Mouse (Mus musculus): ENCODE measurements around the gene Pitpnm1.

Pitpnm1 gene

DNA sequence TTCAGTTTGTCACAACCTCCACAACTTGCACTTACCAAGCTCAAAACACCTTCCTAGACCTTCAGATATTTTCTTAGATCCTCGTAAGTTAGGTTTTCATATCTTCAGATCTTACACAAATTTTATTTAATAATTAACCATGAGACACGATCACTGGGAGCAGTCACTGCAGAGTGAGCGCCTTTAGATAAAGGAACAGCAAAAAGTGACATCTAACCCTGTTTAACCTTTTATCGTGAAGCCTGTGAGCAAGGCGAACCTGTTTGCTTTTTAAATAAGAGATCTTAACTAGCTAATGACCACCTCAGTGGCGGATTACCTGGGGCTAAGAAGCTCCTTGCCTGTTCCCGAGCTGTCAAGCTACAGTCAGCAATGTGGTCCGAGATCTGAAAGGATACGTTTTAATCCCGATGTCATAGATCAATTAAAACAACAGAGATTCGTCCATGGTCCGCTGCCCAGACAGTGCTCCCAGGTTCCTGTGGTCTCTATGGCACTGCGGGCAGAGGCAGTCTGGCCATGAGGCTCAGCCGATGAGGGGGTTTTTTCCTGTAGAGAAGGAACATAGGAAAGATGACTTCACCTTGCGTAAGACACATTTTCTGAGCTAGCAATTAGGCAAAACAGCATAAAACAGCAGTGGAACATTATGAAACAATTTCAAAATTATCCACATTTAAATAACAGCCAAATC is 30.9 kb upstream of the Pitpnm1 start:
- DNase-seq (ENCODE audit: inconsistent ontology term), result no peak

DNA sequence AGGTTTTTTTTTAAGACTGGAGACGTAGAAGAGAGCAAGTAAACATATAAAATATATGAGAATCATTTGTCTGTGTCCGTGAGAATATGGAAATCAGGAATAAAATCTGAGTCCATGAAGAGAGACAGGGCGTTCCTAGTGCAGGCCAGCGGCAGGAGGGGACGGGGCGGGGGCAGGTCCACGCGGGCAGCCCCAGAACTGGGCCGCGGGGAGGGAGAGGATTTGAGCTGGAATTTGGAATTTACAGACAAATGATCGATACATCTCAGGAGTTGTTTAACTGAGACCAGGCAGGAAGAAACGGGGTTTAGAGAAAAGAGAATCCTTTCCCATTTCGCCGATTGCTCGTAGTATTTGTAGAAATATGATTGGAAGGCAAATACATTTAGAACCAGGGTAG is 29.5 kb upstream of the Pitpnm1 start:
- no peak for DNase-seq (ENCODE audit: inconsistent ontology term)

GRCm38 (mm10) chr19:4070756-4071155 is 29.0 kb upstream of the Pitpnm1 start:
- DNase-seq (ENCODE audit: inconsistent ontology term), result no peak

- DNase-seq (ENCODE audit: inconsistent ontology term), result no peak
These were observed 28.4 kb upstream of the Pitpnm1 start for GRCm38 (mm10) chr19:4071406-4071805.

DNA sequence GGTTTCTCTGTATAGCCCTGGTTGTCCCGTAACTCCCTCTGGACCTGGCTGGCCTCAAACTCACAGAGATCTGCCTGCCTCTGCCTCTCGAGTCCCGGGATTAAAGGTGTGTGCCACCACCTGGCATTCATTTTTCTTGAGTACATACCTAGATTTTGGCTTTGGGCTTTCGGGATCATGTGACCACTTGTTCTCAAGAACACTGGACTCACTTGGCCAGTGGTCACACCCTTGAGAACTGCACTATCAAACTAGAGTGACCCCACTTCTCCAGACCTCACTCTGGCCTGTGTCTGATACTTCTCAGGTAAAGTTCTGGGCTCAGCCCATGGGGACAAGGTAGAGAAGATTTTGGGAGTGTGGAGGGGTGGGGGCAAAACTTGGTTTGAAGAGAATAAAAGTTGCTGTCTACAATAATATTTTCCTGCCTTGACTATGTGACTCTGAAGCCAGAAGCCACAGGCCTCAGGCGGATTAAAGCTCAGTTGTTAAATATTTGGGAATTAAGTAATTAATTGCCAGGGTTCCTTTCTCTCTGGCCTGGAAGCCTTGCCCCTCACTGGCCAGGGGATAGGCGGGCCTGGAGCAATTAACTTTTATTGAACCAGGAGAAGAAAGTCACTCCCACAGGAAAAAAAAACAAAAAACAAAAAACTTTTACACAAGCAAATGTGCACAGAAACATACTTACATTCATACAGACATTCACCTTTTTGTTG is 26.9 kb upstream of the Pitpnm1 start:
- no peak for DNase-seq (ENCODE audit: inconsistent ontology term)

- no peak for DNase-seq (ENCODE audit: inconsistent ontology term)
These were observed 24.3 kb upstream of the Pitpnm1 start for GRCm38 (mm10) chr19:4075531-4075930.

DNA sequence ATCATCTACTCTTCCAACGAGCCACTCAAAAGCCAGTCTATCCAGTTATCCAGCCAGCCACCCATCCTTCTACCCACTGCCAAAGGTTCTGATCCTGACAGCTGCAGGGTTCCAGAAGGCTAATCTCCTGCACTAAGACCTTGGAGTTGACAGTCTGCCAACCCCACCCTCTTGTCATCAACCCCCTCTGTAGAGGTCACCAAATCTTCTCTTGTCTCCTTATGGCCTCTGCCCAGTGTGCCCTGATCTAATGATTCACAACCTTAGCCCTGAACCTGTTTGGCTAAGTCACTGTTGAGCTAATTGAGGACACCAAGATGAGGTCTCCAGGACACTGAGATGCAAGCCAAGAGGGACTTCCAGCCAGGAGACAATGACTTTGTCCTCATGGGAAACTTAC is 20.2 kb upstream of the Pitpnm1 start:
- no peak for DNase-seq (ENCODE audit: inconsistent ontology term)

- DNase-seq (ENCODE audit: inconsistent ontology term), result no peak
These were observed 19.2 kb upstream of the Pitpnm1 start for GRCm38 (mm10) chr19:4080511-4081009.

- DNase-seq (ENCODE audit: inconsistent ontology term), result no peak
These were observed 18.4 kb upstream of the Pitpnm1 start, which contains the start of gene Cabp2 for GRCm38 (mm10) chr19:4081394-4081793. Gene Cabp2 (plus strand): TSS chr19:4081578.

DNA sequence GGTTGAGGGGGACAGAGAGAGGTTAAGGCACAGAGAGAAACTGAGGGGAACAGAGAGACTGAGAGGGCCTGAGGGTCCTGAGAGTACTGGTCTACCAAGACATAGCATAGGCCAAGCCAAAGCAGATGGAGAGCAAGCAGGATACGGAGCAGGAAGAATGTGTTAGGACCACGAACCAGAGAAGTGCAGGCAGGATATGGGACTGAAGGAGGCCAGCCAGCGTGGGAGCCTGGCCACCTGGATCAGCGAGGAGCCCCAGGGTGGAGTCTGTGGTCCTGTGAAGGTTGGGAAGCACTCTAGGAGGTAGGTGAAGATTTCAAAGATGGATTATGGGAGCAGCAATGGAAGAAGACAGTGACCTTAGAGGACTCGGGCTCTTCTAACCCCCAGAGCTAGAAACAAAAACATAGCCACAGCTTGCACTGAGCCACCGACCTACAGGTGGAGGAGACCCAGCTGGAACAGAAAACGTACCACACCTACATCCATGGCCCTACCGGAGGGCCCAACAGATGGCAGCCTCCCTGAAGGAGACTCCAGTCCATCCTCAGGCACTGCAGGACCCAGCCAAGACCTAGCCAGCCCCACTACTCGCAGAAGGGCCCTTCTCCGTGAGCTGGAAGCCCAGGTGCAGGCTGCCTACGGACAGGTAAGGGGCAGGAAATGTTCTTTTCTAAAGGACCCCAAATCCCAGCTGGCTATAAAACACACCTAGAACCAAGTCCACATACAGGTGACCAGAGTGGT is 17.4 kb upstream of the Pitpnm1 start:
- no peak for DNase-seq (ENCODE audit: inconsistent ontology term)

DNA sequence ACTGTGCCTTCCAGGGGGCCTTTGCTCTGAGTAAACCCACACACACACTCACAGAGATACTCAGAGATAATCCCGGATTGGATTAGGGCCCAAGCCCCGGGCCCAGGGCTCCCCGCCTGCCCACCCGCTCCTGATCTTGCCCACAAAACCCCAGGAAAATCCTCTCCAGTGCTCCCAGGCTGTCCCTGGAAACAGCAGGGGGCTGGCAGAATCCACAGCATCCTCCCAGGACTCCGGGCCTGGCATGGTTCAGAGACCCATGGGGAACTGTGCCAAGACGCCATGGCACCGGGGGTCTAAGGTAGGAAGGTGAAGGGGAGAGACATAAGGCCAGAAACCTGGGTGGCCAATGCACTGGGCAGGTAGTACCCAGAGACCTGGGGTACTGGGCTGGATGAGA is 16.5 kb upstream of the Pitpnm1 start:
- no peak for DNase-seq (ENCODE audit: inconsistent ontology term)

GRCm38 (mm10) chr19:4083826-4084225 is 16.0 kb upstream of the Pitpnm1 start:
- DNase-seq (ENCODE audit: inconsistent ontology term), result no peak

DNA sequence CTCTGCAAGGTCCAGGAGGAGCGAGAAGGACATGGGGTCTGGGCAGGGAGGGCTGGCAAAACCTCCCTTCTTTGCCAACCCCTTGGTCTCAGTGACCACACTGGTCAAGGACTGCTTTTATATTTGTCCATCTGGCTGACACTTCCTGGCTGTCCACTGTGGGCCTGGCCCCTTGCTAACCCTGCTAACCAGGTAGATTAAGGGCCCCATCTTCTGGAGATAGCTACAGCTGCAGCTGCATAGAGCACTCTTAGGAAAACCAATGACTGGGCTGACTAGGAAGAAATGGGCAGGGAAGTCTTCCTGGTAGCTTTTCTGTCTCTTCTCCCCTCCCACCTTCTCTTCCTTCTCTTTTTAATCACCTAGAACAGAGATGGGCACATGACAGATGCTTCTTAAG is 14.8 kb upstream of the Pitpnm1 start:
- DNase-seq (ENCODE audit: inconsistent ontology term), result no peak

DNA sequence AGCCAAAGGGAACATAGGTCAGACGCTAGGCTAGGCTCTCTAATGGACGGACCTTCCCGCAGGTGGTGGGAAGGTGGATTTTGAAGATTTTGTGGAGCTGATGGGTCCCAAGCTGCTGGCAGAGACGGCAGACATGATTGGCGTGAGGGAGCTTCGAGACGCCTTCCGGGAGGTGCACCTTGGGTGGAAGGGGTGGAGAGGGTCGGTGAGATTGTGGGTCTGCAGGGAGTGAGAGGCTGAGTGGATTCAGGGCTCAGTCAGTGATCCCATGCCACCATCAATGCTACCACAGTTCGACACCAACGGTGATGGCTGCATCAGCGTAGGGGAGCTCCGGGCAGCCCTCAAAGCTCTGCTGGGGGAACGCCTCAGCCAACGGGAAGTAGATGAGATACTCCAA is 13.6 kb upstream of the Pitpnm1 start:
- no peak for DNase-seq (ENCODE audit: inconsistent ontology term)

DNA sequence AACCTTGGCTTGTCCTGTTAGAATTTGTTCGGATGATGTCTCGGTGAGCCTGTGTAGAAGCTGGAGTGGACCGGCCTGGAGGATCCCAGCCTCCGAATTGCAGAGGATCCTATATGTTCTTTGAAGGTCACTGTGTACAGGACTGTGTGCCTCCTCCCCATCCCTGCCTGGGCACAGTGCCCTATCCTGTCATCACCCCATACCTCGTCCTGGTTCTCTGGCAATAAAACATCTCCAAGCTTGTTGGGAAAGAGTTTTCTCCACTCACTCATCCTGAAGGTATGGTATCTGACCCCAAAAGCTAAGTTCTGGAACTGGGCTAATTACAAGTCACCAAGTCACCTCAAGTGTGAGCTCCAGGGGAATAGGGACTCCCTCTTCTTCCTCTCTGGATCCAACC is 12.7 kb upstream of the Pitpnm1 start:
- DNase-seq (ENCODE audit: inconsistent ontology term), result no peak

DNA sequence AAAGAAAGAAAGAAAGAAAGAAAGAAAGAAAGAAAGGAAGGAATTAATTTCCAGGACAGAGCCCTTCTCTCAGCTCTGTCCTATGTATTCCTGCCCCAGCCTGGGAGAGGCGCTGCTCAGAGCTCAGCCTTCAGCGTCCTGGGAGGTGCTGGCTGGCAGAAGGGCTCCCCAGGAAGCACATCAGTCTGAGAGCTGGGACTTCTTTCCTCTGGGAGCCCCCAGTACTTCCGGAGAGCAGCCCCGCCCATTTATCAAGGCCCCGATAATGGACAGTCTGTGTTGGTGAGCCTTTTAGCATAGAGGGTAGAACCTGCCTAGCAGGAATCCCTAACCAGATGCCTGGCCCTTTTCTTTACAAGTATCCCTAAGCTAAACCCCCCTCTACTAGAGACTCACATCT is 11.7 kb upstream of the Pitpnm1 start:
- no peak for DNase-seq (ENCODE audit: inconsistent ontology term)

- DNase-seq (ENCODE audit: inconsistent ontology term), result no peak
These were observed 10.7 kb upstream of the Pitpnm1 start for GRCm38 (mm10) chr19:4089128-4089527.

DNA sequence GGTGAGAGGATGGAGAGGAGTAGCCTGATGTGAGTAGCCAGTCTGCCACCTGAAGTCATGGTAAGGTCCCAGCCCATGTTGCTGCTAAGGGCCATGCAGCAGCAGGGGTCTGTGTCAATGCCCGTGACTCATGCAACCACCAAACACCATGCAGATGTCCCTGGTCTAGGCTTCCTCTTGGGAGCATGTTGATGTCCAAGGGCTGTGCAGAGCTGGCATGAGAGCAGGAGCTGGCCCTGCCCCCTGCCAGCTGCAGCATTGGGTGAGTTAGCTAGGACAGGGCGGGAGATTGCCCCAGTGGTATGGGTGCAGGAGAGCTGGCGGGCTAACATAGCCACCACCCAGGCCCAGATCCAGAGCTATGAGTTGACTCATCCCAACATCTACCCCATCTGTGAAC is 9.4 kb upstream of the Pitpnm1 start:
- no peak for DNase-seq (ENCODE audit: inconsistent ontology term)

- no peak for DNase-seq (ENCODE audit: inconsistent ontology term)
These were observed 8.4 kb upstream of the Pitpnm1 start for GRCm38 (mm10) chr19:4091383-4091782.

DNA sequence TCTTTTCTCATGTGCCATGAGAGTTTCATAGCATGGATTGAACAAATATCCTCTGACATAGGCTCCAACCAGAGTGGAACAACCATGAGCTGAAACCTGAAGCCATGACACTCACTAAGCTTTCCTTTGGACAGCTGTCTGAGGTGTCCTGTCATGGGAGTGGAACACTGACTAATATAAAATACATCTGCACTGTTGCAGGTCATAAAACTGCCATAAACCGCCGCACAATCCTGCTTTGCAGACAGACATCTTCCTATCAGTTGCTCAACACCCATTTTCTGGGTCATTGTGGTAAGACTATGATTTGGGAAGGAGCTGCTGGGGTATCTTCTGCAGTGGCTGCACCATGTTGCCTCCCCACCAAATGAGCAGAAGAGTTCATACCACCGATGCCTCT is 7.0 kb upstream of the Pitpnm1 start:
- no peak for DNase-seq (ENCODE audit: inconsistent ontology term)

GRCm38 (mm10) chr19:4093772-4094171 is 6.0 kb upstream of the Pitpnm1 start:
- no peak for DNase-seq (ENCODE audit: inconsistent ontology term)

DNA sequence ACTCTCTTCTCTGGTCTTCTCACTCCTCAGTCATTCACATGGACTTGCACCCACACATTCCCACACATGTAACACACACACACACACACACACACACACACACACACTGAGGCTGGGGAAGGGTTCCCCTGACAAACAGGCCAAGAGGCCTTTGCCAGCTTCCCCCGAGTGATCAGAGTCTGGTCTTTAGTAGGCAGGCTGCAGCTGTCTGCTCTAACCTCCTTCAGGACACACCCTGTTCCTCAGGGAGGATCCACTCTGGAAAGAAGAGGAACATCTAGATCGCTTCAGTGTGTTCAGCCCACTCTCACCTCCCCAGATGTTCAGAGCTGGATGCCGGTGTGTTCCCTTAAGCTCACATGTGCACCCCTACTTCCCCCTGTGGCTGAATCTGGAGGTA is 5.5 kb upstream of the Pitpnm1 start:
- DNase-seq (ENCODE audit: inconsistent ontology term), result no peak

All from Muller cell, postnatal 12 days (primary cell).